Mouse (Mus musculus) kidney, adult 2 months (tissue): ENCODE measurements around the gene Mef2d. TPM values are rescaled to one million over a fixed set of nuclear protein-coding genes. Genes with fewer than 3 reads are reported as not detected.

Experiments used
- DNase-seq: peaks from one replicate; pipeline ENCODE4 v3.0.0; 2021
- H3K27ac ChIP-seq: fragments of 200-500 bp; 2 replicates; pipeline ENCODE4 v1.5.1; 2012; ENCODE audit warnings: low read depth, low read length, control low read depth, inconsistent platforms; ENCODE audit not compliant: insufficient read depth
- H3K27me3 ChIP-seq: fragments of 200-500 bp; replicated peaks from 2 replicates; pipeline ENCODE4 v1.6.1; 2012; ENCODE audit warnings: mild to moderate bottlenecking, moderate library complexity, low read length, inconsistent platforms; ENCODE audit not compliant: control insufficient read depth, insufficient read depth
- H3K36me3 ChIP-seq: fragments of 200-500 bp; 2 replicates; pipeline ENCODE4 v1.6.1; 2012; ENCODE audit warnings: mild to moderate bottlenecking, moderate library complexity, low read length, inconsistent platforms; ENCODE audit not compliant: control insufficient read depth, insufficient read depth
- H3K4me1 ChIP-seq: fragments of 200-500 bp; 2 replicates; pipeline ENCODE4 v1.6.1; 2011; ENCODE audit warnings: low read length; ENCODE audit not compliant: control insufficient read depth, insufficient read depth
- H3K4me3 ChIP-seq: fragments of 200-500 bp; 2 replicates; pipeline ENCODE4 v1.5.1; 2011; ENCODE audit warnings: mild to moderate bottlenecking, low read depth, low read length, control low read depth; ENCODE audit not compliant: insufficient read depth
- CTCF ChIP-seq: fragments of 200-500 bp; conservative IDR thresholded peaks from 2 replicates; pipeline ENCODE4 v1.5.1; 2011; ENCODE audit warnings: low read depth, mild to moderate bottlenecking, control low read depth, low read length, moderate library complexity, mixed read lengths; ENCODE audit not compliant: insufficient read depth, insufficient read length
- POLR2A ChIP-seq: fragments of 200-500 bp; IDR thresholded peaks from one replicate; pipeline ENCODE4 v1.6.1; 2011; ENCODE audit warnings: low read depth, low read length, control low read depth
- WGBS: fragments of 180-500 bp; shearing (Covaris S2); methylation state at CpG from one replicate; pipeline ENCODE4 v1.1.7; 2018; 5-methylcytosine and 5-hydroxymethylcytosine counted together
- polyA plus RNA-seq: library from polyadenylated mRNA; depleted of rRNA; stranded (reverse); fragments of >200 nt; gene quantifications from 2 replicates; pipeline ENCODE4 v1.2.3, GENCODE M21; 2012; rRNA removed

The Mef2d gene
- polyA plus RNA-seq, result 41.8 and 42.7 TPM in 2 replicates

DNA sequence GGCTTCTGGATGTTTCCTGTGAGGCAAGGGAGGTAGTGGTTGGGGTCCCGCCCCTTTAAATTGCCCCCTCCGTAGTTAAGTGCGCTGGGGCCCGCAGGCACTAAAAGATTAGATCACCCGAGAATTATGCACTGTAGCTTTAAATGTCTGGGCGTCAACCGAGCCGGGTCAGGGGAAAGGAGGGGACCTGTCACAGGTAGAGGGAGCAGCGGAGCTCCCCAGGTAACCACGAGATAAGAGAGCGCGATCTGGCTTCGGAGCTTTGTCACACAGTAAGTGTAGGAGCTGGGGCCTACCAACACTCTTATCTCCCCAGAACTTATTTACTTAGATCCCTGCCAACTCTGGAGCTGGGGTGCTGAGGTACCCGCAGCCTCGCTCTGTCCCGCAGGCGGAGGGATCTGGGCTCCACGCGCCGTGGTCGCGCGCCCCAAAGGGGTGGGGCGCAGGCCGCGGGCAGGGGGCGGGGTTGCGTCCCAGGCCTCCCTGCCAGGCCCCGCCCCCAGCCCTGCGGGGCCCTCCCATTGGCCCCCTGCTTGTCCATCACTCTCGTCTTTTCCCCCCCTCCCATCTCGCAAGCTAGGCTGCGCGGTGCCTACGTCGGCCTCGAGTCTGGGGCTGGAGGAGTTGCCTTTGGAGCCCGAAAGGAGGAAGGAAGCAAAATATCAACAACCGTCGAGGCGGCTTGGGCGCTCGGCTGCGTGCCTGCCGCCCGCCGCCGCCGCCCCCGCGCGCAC lies at the start of gene Mef2d:
TSS of gene Mef2d (plus strand) at position 586 of the 737 bp plus-strand sequence.
- no peaks in the 10 kb centered on the region for H3K36me3 ChIP-seq
- TF ChIP-seq CTCF (peak; percentile 41), POLR2A (peak; percentile 78)
- peak within 1 kb of the TSS; percentile 68 for H3K4me3 ChIP-seq
- under 1% methylated on average over 52 of the region's 52 CpGs for WGBS
- H3K27me3 ChIP-seq, result no peaks in the 10 kb centered on the region
- peaks cover 50% of the 10 kb centered on the region for H3K4me1 ChIP-seq
- DNase-seq, result peak; percentile 98
- H3K27ac ChIP-seq, result peak within 1 kb of the TSS; percentile 99

DNA sequence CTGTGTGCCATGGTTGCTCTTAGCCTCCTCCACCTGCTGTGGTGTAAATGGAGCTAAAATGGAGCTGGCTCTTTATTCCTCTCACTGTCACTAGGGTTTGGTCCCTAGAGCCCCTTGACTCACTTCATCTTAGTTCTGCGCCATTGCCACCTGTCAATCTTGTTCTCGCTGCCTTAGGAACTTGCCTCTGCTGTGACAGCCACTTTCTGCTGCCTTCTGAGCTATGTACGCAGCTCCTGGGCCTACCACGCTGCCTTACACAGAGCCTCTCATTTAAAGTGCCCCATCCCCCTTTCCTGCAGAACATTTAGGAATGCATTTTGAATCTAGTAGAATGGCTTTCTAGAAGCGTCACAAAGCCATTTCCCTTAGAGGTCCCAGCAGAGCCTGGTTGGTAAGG lies 48.0 kb upstream of the Mef2d start:
- WGBS, result 97% methylated on average over 5 of the region's 5 CpGs
- TF ChIP-seq POLR2A (no peak), CTCF (no peak)
- DNase-seq, result no peak
- Histone ChIP-seq H3K4me1 (no peaks in the 10 kb centered on the region), H3K27ac (no peak overlapping the region), H3K27me3 (no peaks in the 10 kb centered on the region), H3K4me3 (no peak overlapping the region), H3K36me3 (no peaks in the 10 kb centered on the region)

DNA sequence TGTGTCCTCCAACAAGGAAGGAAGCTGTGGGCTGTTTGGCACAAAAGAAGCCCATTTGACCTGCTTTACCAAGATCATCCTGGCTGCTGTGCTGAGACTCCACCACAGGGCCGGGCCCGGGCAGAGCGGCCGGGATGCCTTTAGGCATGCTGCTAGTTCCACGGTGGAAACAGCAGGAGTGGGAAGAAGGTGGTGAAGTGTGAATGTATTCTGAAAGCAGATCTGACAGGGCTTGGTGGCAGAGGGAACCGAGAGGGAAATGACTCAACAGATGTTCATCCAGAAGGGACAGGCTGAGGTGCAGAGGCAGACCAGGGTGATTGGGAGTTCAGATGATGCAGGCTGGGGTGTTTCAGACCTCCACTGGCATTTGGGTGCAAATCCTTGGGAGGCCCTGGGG lies 44.5 kb upstream of the Mef2d start:
- no peaks in the 10 kb centered on the region for H3K36me3 ChIP-seq
- 76% methylated on average over 6 of the region's 6 CpGs for WGBS
- TF ChIP-seq POLR2A, result no peak
- TF ChIP-seq CTCF, result no peak

DNA sequence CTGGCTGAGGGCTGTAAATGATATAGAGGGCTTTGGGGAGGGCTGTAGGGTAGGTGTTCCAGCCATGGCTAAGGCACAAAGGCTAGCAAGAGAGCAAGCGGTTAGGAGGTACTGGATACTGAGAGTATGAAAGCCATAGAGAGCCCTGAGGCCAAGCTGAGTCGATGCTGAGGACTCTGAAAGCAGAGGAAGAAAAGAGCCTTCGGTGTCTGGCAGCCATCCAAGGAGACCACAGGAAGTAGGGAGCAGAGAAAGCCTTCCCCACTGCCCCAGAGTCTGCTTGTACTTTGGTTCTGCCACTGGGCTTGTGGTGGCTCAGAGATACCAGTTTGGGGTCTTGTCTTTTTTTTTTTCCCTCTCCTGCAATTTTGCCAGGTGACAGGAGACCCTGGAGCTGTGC lies 41.9 kb upstream of the Mef2d start:
- H3K27me3 ChIP-seq, result no peaks in the 10 kb centered on the region
- no peak overlapping the region for H3K4me3 ChIP-seq
- no peak for TF ChIP-seq POLR2A
- TF ChIP-seq CTCF, result no peak
- no peak for DNase-seq
- no peaks in the 10 kb centered on the region for H3K4me1 ChIP-seq
- H3K27ac ChIP-seq, result no peak overlapping the region
- 55% methylated on average over 3 of the region's 3 CpGs for WGBS
- H3K36me3 ChIP-seq, result no peaks in the 10 kb centered on the region

More for the DNA sequence above, 44.5 kb upstream of the Mef2d start:
- no peak overlapping the region for H3K27ac ChIP-seq
- no peaks in the 10 kb centered on the region for H3K4me1 ChIP-seq
- no peak for DNase-seq
- no peaks in the 10 kb centered on the region for H3K27me3 ChIP-seq
- no peak overlapping the region for H3K4me3 ChIP-seq

DNA sequence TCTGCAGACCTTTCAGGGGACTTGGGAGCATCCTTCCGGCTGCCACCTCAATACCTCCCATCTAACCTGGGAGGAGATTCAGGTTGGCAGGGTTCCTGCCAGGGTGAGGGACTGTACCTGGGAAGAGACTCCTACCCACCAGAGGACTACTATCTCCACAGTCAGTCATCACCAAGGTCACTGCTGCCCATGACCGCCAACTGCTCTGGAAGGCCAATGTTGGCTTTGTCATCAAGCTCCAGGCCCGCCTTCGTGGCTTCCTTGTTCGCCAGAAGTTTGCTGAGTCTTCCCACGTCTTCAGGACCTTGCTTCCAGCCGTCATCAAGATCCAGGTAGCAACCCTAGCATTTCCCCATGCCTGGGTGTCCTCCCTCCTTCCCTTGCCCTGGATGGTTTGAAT lies 40.4 kb upstream of the Mef2d start:
- Histone ChIP-seq H3K4me1 (no peaks in the 10 kb centered on the region), H3K27me3 (no peaks in the 10 kb centered on the region), H3K27ac (peak overlapping the region; percentile 12; the same call in 1 of the 2 replicates), H3K36me3 (no peaks in the 10 kb centered on the region), H3K4me3 (no peak overlapping the region)
- 91% methylated on average over 7 of the region's 7 CpGs for WGBS
- no peak for DNase-seq
- TF ChIP-seq CTCF, result no peak
- TF ChIP-seq POLR2A, result no peak

DNA sequence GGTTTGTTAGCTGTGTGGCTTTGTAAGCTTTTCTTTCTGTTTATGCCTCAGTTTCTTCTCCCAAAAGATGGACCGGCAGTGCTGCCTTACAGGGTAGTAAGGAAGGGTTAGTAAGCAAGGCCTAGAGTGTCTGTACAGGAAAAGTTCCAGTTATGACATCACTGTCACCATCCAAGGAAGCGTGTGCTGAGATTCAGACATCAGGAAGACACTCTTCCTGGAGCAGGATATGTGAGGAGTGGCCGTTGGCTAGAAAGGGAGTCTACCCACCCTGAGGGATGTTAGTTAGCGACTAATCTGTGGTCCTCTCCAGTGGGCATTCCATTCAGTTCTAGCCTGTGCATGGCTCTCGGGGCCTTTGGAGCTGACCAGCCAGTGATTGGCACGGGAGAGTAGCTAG lies 40.0 kb upstream of the Mef2d start:
- 78% methylated on average over 6 of the region's 6 CpGs for WGBS
- Histone ChIP-seq H3K4me1 (no peaks in the 10 kb centered on the region), H3K36me3 (no peaks in the 10 kb centered on the region), H3K27ac (peak overlapping the region; percentile 76), H3K27me3 (no peaks in the 10 kb centered on the region), H3K4me3 (no peak overlapping the region)
- DNase-seq, result peak; percentile 58
- TF ChIP-seq CTCF (no peak), POLR2A (no peak)

DNA sequence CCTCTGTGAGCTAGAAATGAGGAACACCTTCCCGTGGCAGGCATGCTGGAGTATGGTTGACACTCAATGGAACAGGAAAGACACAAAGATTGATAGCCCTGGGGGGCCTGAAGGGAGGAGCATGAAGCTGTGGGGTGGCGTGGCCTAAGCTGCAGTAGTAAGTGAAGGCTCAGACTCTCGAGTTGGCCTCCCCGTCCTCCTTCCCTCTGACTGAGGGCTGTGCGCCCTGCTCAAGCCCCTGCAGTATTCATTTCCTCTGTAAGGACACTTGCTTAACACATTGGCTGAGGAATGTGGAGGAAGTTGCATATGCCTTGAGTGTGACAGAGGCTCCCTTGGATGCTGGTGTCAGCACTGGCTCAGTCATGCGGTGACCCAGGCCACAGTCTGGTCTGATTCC lies 39.6 kb upstream of the Mef2d start:
- peak; percentile 56 for DNase-seq
- no peaks in the 10 kb centered on the region for H3K4me1 ChIP-seq
- 60% methylated on average over 6 of the region's 6 CpGs for WGBS
- H3K27ac ChIP-seq, result peak overlapping the region; percentile 76
- H3K36me3 ChIP-seq, result no peaks in the 10 kb centered on the region
- TF ChIP-seq POLR2A (no peak), CTCF (no peak)
- H3K4me3 ChIP-seq, result no peak overlapping the region
- no peaks in the 10 kb centered on the region for H3K27me3 ChIP-seq
